Mouse (Mus musculus) macrophage (primary cell): Measurements from ENCODE around the gene Drosha. TPM values are rescaled to one million over a fixed set of nuclear protein-coding genes. Genes with fewer than 3 reads are reported as not detected.

Experiments
- H3K27ac ChIP-seq: fragments of 350-480 bp; formaldehyde crosslinking; 2 replicates; pipeline ENCODE4 v1.9.0; 2021
- H3K36me3 ChIP-seq: fragments of 350-480 bp; formaldehyde crosslinking; 2 replicates; pipeline ENCODE4 v1.9.0; 2021; ENCODE audit errors: inconsistent target
- H3K4me3 ChIP-seq: fragments of 350-480 bp; formaldehyde crosslinking; 2 replicates; pipeline ENCODE4 v1.9.0; 2021; ENCODE audit errors: inconsistent target
- H3K79me2 ChIP-seq: fragments of 350-480 bp; formaldehyde crosslinking; 2 replicates; pipeline ENCODE4 v1.9.0; 2021; ENCODE audit errors: inconsistent target
- WGBS: methylation state at CpG from one replicate; pipeline ENCODE4 v1.1.7; 2026; ENCODE audit warnings: inconsistent platforms; ENCODE audit not compliant: missing documents; 5-methylcytosine and 5-hydroxymethylcytosine counted together
- polyA plus RNA-seq: library from polyadenylated mRNA; stranded (reverse); fragments of 250-400 nt; gene quantifications from 3 replicates; pipeline ENCODE4 v1.2.4, GENCODE M21; 2018; ENCODE audit warnings: inconsistent platforms

Drosha gene
- polyA plus RNA-seq, 1 experiment from 2014 or later: 25.8 TPM

DNA sequence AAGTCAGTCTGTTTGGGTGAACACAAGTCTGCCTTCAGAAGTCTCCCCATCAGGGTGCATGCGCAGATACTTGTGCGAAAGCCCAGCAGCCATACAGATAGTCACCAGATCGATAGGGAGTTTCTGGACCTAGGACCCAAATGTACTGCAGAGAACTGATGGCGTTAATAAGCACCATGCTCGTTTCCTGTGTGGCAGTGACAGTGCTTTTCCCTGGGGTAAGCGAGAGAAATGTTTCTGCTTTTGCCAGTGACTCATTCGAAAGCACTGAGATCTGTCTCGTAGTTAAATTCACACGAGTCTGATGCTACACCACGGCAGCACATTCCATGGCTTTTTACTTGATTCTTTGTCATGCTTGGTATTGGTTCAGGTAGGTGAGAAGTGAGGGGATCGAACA, 60.7 kb downstream of the Drosha start:
- peaks cover 72% of the 10 kb centered on the region for H3K36me3 ChIP-seq
- H3K27ac ChIP-seq: no peak overlapping the region
- 90% methylated on average over 11 of the region's 11 CpGs for WGBS
- no peak overlapping the region for H3K4me3 ChIP-seq
- no peaks in the 10 kb centered on the region for H3K79me2 ChIP-seq

DNA sequence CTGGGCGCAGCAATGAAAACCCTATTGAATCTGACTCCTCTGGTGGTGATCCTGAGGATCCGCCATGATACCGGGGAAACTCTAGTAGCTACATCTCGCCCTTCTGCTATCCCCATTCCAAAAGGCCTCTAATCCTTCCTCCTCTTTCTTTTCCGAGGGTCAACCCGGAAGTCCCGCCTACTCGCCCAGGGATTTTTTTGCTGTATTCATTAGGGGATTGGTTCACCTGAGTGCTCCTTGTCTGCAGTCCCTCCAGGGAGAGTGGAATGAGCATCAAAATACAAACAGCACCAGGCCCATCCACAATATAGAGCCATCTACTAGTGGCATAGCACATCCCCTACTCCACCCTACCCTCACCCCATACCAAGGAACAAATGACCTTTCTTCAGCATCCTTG, 62.6 kb downstream of the Drosha start:
- peaks cover 63% of the 10 kb centered on the region for H3K36me3 ChIP-seq
- H3K27ac ChIP-seq: no peak overlapping the region
- no peak overlapping the region for H3K4me3 ChIP-seq
- H3K79me2 ChIP-seq: no peaks in the 10 kb centered on the region
- WGBS: 89% methylated on average over 7 of the region's 8 CpGs

DNA sequence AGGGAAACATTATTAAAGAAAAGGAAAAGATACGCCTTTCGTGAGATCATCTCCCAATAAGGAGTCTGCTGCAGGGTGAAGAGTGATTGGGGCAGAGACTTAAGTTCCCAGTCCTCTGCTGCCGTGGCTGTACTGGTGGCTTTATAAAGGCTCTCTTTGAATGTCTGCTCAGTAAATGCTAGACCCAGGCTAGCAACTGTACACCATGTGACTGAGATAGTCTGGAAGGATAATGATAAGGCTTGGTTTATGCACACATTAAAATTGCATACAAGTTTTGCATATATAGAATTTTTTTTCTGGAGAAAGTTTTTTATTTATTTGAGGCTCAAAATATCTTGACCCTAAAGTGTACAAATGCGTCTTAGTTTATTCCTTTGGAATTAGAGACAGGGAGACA, 63.7 kb downstream of the Drosha start:
- Histone ChIP-seq H3K27ac (no peak overlapping the region), H3K79me2 (no peaks in the 10 kb centered on the region), H3K36me3 (peaks cover 54% of the 10 kb centered on the region; the same call in 1 of the 2 replicates), H3K4me3 (no peak overlapping the region)
- 94% methylated on average over 4 of the region's 4 CpGs for WGBS

DNA sequence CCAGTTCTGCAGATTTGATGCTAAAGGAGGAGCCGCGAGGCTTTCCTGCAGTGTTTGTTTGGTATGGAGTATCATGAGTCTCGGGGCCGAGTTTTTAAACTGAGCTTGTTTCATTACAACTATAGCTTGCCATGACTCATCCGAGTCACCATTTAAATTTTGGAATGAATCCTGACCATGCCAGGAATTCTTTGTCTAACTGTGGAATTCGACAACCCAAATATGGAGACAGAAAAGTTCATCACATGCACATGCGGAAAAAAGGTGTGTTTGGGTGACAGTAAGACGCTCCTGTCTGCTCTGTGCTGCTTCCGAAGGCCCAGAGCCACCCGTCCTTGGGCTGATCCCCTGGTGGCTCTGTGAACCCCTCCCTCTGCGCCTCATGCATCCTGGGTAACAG, 65.3 kb downstream of the Drosha start:
- Histone ChIP-seq H3K4me3 (no peak overlapping the region), H3K79me2 (no peaks in the 10 kb centered on the region), H3K27ac (no peak overlapping the region), H3K36me3 (peaks cover 51% of the 10 kb centered on the region; the same call in 1 of the 2 replicates)
- WGBS: 97% methylated on average over 11 of the region's 11 CpGs

DNA sequence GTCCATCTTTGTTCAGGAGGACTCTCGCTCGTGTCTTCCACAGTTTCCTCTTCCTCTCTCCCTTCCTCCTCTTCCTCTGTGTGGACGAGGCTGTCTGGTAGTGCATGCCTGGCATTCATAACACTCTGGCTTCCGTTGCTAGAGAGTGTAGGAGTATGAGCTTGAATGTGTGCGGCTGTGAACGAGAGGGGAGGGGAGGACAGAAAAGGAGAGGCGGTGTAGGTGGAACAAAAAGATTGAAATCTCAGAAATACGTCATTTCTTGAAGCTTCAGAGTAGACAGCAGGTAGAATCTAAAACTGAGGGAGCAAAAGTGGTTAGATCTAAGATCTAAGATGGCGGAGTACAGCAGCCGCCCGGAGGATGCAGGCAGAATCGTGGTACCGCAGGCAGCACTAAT, 70.8 kb downstream of the Drosha start:
- Histone ChIP-seq H3K27ac (no peak overlapping the region), H3K79me2 (no peaks in the 10 kb centered on the region), H3K4me3 (no peak overlapping the region), H3K36me3 (peaks cover 17% of the 10 kb centered on the region; the same call in 1 of the 2 replicates)
- 94% methylated on average over 13 of the region's 13 CpGs for WGBS

DNA sequence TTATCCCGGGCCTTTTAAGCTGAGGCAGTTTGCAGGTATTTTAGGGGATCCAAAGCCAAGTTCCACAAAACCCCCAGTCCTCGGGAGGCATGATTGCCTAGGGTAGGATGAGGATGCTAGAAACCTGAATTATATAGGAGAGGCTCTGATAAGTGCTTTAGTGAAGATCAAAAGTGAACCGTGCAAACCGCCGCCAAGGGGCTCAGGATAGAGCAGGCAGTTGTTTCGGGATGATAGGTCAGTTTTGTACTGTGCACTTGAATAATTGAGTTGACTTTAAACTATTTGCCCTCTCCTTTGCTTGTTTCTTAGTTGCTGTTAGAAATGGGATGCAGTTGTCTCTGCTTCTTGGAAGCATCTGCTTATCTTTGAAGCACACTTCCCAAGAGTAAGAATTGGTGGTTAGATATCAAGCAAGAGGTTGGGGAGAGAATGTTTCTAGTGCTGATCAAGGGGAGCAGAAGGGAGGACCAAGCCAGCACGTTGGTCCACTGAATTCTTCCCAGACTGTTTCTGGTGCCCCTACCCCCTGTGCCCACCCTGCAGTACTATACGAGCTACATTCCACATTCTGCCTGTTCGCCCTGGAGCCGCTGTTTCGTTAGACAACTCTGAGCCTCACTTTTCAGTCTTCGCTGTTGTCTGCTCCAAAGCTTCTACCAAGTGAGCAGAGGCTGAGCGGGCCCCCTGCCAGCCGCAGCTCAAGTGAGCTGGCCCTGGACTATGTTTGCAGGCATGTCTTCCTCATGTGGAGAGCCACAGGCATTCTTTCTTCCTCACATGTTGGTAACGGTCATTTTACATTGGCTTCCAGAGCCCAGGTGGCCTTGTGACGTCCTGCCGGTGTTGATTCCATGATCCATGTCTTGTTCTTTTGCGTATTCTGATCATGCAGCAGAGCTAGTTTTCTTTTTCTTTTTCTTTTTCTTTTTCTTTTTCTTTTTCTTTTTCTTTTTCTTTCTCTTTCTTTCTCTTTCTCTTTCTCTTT, 71.7 kb downstream of the Drosha start:
- 97% methylated on average over 18 of the region's 18 CpGs for WGBS
- H3K79me2 ChIP-seq: no peaks in the 10 kb centered on the region
- H3K4me3 ChIP-seq: no peak overlapping the region
- H3K36me3 ChIP-seq: peaks cover 9% of the 10 kb centered on the region; the same call in 1 of the 2 replicates
- H3K27ac ChIP-seq: no peak overlapping the region

DNA sequence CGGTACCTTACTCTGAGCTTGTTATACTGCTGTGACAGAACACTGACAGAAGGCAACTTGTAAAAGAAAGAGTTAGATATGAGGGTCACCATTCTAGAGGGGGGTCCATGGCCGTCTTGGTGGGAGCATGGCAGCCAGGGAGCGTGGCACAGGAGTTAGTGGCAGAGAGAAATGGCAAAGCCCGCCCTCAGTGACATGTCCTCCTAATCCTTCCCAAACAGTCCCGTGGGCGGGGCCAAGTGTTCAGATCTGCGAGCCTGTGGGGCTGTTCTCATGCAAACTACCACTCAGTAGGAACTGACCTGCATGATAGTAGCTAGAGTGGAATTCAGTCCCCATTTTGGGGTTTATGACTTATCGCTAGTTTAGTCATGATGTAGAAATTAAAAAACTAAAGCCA, 73.2 kb downstream of the Drosha start:
- WGBS: 92% methylated on average over 8 of the region's 8 CpGs
- no peaks in the 10 kb centered on the region for H3K79me2 ChIP-seq
- peaks cover 19% of the 10 kb centered on the region for H3K36me3 ChIP-seq
- H3K4me3 ChIP-seq: no peak overlapping the region
- H3K27ac ChIP-seq: no peak overlapping the region

DNA sequence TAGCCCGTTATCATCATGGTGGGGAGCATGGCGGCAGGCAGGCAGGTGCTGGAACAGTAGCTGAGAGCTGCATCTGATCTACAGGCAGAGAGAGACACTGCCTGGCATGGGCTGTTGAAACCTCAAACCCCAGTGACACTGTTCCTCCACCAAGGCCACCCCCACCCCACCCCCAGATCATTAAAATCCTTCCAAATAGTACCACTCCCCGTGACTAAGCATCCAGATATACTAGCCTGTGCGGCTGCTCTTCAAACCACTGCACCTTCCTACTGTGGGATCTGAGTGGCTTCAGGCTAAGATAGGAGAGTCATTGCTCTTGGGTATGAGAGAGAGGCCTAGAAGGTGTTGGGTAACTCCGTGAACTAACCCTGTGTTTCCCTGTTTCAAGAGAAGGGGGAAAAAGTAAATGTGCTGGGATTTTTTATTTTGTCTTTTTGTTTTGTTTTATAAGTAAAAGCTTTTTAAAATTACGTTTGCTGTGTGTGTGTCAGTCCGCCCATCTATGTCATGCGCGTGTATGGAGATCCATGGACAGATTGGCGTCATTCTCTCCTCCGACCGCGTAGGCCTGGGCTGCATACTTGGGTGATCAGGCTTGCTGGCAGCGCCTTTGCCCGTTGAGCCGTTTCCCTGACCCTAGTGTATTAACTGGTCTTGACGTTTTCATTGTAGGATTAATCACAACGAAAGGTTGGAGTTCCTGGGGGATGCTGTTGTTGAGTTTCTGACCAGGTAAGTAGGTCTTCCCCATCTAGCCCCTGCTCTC, 76.0 kb downstream of the Drosha start:
- WGBS: 96% methylated on average over 17 of the region's 18 CpGs
- Histone ChIP-seq H3K36me3 (peaks cover 32% of the 10 kb centered on the region), H3K27ac (no peak overlapping the region), H3K4me3 (no peak overlapping the region), H3K79me2 (no peaks in the 10 kb centered on the region)

DNA sequence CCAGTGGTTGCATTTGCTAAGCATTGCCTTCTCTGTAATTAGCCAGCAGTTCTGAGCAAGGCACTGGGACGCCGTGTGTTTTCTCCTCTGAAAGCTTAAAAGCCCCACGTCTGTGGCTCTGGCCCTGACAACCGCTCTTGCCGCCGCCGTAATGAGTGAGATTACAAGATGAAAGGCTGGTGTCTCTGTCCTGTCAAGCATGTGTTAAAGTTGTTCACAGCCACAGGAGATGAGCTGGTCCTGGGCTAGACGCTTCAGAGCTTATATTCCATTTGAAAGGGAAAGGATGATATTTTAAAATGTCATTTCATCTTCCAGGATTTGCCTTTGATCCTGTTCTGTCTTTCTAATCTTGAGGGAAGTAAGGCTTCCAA, 76.6 kb downstream of the Drosha start:
- peaks cover 29% of the 10 kb centered on the region for H3K36me3 ChIP-seq
- no peaks in the 10 kb centered on the region for H3K79me2 ChIP-seq
- 92% methylated on average over 8 of the region's 8 CpGs for WGBS
- H3K27ac ChIP-seq: no peak overlapping the region
- no peak overlapping the region for H3K4me3 ChIP-seq

DNA sequence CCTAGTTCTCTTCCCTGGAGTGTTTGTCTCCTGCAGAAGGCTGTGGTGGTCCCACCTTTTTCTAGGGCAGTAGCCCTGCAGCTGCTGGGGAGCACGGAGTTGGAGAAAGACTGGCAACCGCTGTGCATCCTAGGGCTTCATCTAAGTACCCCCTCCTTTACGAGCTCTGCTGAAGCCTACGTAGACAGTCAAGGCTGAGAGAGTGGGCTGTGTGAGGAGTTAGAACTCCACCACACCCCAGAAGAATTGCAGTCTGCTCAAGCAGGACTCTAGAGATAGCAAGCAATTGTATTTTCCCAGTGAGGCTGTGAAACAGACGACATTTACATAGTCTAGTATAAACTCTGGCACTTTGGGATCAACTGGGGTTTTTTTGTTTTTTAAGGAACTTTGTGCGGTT, 79.8 kb downstream of the Drosha start:
- WGBS: 85% methylated on average over 6 of the region's 6 CpGs
- no peaks in the 10 kb centered on the region for H3K79me2 ChIP-seq
- H3K36me3 ChIP-seq: peaks cover 24% of the 10 kb centered on the region
- H3K4me3 ChIP-seq: no peak overlapping the region
- H3K27ac ChIP-seq: no peak overlapping the region

DNA sequence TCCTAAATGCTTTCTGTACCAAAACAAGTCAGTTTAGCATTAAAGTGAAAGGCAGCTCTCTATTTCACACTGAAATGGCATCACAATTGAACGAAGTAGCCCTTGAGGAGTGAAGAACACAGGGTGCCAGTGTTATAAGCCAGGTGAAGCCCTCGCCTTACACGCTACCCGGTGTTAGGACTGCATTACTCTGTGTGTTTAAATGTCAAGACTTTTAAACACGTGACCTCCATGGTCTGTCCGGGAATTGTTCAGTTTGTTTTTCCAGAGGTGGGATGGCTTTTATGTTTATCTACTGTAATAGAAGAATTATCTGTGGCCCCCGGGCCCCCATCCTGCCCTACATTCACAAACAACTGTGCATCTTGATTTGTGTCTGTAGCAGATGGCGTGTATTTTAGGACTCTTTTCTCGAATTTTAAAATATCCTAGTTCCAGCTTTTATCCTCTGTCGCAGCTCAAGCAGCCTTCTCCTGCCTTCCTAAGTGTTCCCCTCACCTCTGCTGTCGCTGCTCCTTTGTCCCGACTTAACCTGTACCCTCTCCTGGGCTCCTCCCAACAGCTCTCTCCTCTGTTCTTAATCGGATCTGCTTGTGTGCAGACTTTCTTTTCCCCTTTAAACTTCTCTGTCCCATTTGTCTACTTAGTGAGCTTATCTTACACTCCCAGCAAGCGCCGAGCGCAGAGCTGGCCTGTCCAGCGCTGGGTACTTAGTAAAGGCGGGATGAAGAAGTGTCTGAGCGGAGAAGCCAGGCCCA, 83.5 kb downstream of the Drosha start:
- 92% methylated on average over 19 of the region's 19 CpGs for WGBS
- H3K27ac ChIP-seq: no peak overlapping the region
- H3K36me3 ChIP-seq: peaks cover 11% of the 10 kb centered on the region; the same call in 1 of the 2 replicates

DNA sequence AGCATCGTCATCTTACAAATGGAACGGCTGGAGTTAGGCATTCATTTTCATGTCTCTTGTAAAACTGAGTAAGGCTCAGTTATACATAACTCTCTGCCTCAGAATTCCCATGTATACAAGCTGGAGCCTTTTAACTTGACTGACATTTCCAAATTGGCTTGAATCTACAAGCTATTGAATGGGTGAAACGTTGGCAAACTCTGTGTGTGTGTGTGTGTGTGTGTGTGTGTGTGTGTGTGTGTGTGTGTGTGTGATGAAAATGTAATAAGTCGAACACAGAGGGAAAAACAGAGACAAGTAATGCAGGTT, 84.1 kb downstream of the Drosha start:
- H3K36me3 ChIP-seq: peaks cover 9% of the 10 kb centered on the region; the same call in 1 of the 2 replicates
- H3K79me2 ChIP-seq: no peaks in the 10 kb centered on the region
- no peak overlapping the region for H3K27ac ChIP-seq
- WGBS: 80% methylated on average over 4 of the region's 4 CpGs
- H3K4me3 ChIP-seq: no peak overlapping the region

More for the DNA sequence above, 83.5 kb downstream of the Drosha start:
- Histone ChIP-seq H3K4me3 (no peak overlapping the region), H3K79me2 (no peaks in the 10 kb centered on the region)

DNA sequence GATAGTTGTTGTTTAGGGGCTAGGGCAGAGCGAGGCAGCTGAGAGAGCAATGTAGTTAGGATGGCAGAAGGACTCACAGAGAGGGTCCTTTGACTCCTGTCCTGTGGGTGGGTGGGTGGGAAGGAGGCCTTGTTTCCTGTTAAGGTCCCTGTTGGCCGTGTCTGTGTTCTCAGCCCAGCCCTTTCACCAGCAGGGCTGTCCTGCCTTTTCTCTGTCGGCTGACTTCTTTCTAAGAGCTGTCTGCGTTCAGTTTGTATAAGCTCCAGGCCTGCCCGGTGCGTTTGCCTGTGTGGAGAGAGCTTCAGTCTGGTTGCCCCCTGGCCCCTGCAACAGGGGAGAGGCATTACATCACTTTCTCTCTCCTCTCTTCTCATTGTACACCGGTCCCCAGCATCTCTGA, 84.6 kb downstream of the Drosha start:
- no peak overlapping the region for H3K27ac ChIP-seq

DNA sequence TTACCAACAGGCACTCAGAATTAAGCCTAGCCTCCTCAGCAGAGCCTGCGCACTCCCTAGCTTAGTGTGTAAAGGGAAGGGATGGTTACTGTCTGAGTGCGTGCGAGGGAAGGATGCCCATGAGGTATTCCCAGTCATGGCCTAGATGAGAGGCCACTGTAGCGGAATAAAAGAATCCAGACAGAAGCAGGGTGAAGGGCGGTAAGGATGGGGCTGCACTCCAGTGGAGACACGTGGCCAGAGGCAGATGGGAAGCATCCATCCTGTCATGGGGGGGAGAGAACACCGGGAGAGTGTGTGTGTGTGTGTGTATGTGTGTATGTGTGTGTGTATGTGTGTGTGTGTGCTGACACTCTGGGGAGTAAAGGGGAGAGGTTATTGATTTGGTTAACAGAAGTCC, 86.5 kb downstream of the Drosha start:
- H3K36me3 ChIP-seq: peaks cover 20% of the 10 kb centered on the region; the same call in 1 of the 2 replicates
- H3K4me3 ChIP-seq: no peak overlapping the region
- no peak overlapping the region for H3K27ac ChIP-seq
- 100% methylated on average over 4 of the region's 7 CpGs for WGBS
- no peaks in the 10 kb centered on the region for H3K79me2 ChIP-seq

More for the DNA sequence above, 84.6 kb downstream of the Drosha start:
- peaks cover 9% of the 10 kb centered on the region; the same call in 1 of the 2 replicates for H3K36me3 ChIP-seq
- WGBS: 94% methylated on average over 7 of the region's 7 CpGs
- H3K79me2 ChIP-seq: no peaks in the 10 kb centered on the region
- no peak overlapping the region for H3K4me3 ChIP-seq
